Mouse (Mus musculus): ENCODE results near the gene Slc16a6.

DNA sequence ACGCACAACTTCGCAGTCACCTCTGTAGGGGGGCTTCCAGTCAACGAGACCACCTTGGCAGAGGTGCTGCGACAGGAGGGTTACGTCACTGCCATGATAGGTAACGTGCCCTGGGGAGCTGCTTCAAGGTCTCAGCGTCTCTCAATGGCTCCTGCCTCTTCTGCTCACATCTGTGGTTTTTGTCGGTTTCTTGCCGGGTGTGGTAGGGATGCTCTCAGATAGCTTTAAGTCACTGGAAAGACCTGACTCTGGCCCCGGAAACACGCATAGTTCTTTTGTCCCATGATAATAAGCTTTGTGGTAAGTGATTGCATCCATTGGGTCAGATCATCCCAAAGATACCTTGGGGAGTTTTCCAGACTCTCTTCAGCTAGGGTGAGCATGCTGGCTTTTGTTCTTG is 43.9 kb upstream of the Slc16a6 start:
- no peak for TF ChIP-seq CTCF (IDR thresholded peaks at IDR 0.05; ENCODE audit: low read depth)
- no peak for TF ChIP-seq EP300 (IDR thresholded peaks at IDR 0.05; ENCODE audit: low read depth)
